Mouse (Mus musculus) brown adipose tissue, adult 24 weeks (tissue): ENCODE data around the gene Slc43a2. TPM values are rescaled to one million over a fixed set of nuclear protein-coding genes. Genes with fewer than 3 reads are reported as not detected.

ENCODE experiments used
- H3K27ac ChIP-seq: fragments of 200-500 bp; replicated peaks from 2 replicates; pipeline ENCODE4 v1.5.1; 2012; ENCODE audit warnings: low read depth, mild to moderate bottlenecking, low read length
- H3K4me1 ChIP-seq: fragments of 200-500 bp; 2 replicates; pipeline ENCODE4 v1.6.1; 2012; ENCODE audit warnings: low read length, mixed read lengths; ENCODE audit not compliant: control insufficient read depth, insufficient read depth, insufficient read length
- H3K4me3 ChIP-seq: fragments of 200-500 bp; 2 replicates; pipeline ENCODE4 v1.5.1; 2012; ENCODE audit warnings: low read depth, mild to moderate bottlenecking, low read length, moderate library complexity; ENCODE audit not compliant: insufficient read depth
- polyA plus RNA-seq: library from polyadenylated mRNA; stranded (reverse); fragments of >200 nt; gene quantifications from 2 replicates; pipeline ENCODE4 v1.2.4, GENCODE M21; 2012; ENCODE audit not compliant: missing spikeins, insufficient read depth, insufficient read length

Slc43a2 gene
- polyA plus RNA-seq, 1 experiment: 13.4 TPM

DNA sequence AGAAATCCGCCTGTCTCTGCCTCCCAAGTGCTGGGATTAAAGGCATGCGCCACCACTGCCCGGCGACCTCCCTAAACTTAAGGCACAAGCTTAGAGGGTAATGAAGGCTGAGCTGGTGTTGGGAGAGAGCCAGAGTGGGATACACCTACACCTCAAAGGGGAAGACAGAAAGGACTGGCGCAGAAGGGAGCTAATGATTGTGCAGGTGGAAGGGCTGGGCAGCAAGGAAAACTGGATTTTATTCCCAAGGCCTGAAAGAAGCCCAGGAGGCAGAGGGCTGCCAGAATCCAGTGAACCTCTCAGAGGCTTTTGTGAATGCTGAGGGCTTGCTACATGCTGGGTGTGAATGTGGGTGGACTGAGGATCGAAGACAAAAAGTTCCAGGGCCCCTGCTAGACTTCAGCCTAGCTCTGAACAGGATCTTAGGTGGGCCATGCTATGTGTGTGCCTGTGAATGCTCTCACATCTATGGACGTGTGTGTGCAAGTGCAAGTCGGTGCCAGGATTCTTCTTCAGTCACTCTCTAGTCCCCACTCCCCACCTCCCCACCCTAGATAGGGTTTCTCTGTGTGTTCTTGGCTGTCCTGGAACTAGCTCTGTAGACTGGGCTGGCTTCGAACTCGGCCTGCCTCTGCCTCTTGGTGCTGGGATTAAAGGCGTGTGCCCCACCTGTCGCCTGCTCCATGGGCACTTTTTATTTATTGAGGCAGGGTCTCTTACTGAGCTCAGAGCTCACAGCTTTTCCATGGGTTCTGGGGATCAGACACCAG, 4.9 kb downstream of the Slc43a2 start:
- Histone ChIP-seq H3K4me3 (no peak overlapping the region), H3K4me1 (peaks cover 49% of the 10 kb centered on the region), H3K27ac (peak overlapping the region; percentile 88)

DNA sequence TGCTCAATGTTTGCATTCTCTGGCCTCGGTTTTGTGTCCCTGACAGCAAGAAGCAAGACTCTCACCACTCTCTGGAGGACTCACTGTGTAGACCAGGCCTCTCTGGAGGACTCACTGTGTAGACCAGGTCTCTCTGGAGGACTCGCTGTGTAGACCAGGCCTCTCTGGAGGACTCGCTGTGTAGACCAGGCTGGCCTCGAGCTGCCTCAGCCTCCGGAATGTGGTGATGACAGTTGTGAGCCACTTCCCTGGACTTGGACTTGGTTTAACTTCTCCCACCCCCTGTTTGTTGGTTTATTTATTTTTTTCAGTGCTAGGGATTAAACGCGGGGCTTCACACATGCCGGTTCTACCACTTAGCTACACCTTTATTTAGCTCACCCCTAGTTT, 5.5 kb downstream of the Slc43a2 start:
- peak overlapping the region; percentile 88 for H3K27ac ChIP-seq
- no peak overlapping the region for H3K4me3 ChIP-seq
- peaks cover 49% of the 10 kb centered on the region for H3K4me1 ChIP-seq

DNA sequence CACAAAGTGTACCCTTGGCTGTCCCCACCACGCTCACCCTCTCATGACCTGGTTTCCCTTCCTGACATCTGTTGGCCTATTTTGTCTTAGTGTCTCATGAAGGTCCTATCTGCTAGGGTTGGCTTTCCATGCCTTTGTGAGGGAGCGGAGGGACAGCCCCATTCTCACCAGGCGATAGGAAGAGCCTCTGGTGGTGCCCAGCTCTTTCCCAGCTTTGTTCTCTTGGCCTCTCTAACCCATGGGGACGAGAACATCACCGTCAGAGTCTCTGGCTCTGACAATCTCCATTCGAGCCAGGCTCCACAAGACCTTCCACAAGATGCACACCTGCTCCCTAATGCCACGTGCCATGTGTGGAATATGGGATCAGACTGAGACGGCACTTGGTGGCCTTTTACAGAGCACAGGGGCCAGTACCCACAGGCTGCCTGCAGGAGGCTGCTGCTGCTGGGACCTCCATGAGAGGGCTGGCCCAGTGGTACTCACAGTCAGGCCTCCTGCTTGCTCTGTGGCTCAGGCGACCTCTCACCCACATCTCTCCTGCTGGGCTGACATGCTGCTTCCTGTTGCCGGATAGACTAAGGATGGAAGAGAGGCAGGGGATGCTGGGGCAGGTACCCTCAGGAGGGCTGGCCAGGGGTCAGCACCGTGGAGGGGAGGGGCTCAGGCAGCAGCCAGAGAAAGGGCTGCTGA, 6.1 kb downstream of the Slc43a2 start:
- Histone ChIP-seq H3K4me3 (no peak overlapping the region), H3K27ac (peak overlapping the region; percentile 88), H3K4me1 (peaks cover 49% of the 10 kb centered on the region)

GRCm38 (mm10) chr11:75538184-75538969, 6.9 kb downstream of the Slc43a2 start:
- no peak overlapping the region for H3K4me3 ChIP-seq
- H3K27ac ChIP-seq: peak overlapping the region; percentile 88
- peaks cover 46% of the 10 kb centered on the region for H3K4me1 ChIP-seq

- Histone ChIP-seq H3K27ac (peak overlapping the region; percentile 88), H3K4me3 (no peak overlapping the region)
These were observed 7.4 kb downstream of the Slc43a2 start for GRCm38 (mm10) chr11:75538970-75539299.

DNA sequence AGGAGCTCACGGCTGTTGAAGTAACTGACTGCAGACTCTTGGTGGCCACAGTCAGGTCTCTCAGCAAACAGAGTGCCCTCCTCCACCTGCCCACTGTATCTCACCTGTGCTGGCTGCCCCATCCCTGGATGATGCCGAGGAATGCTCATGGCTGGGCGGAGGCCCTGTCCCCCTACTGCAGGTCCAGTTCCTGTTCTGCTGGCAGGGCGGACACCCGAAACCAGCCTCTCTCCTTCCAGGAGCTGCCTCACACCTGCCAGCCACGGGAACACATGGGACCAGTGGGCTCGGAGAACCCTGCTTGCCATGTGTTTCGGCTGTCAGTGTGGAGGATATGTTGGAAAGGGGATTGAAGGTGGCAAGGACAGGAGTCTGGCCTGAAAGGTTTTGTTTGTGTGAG, 8.7 kb downstream of the Slc43a2 start:
- Histone ChIP-seq H3K4me1 (peaks cover 38% of the 10 kb centered on the region), H3K27ac (no peak overlapping the region), H3K4me3 (no peak overlapping the region)

More at GRCm38 (mm10) chr11:75538970-75539299, 7.4 kb downstream of the Slc43a2 start:
- H3K4me1 ChIP-seq: peaks cover 46% of the 10 kb centered on the region

- Histone ChIP-seq H3K4me3 (no peak overlapping the region), H3K4me1 (peaks cover 33% of the 10 kb centered on the region), H3K27ac (0 out of 2 replicates have a peak overlapping the region, but pooled peaks have one; percentile 19)
These were observed 9.5 kb downstream of the Slc43a2 start for GRCm38 (mm10) chr11:75540710-75541581.

DNA sequence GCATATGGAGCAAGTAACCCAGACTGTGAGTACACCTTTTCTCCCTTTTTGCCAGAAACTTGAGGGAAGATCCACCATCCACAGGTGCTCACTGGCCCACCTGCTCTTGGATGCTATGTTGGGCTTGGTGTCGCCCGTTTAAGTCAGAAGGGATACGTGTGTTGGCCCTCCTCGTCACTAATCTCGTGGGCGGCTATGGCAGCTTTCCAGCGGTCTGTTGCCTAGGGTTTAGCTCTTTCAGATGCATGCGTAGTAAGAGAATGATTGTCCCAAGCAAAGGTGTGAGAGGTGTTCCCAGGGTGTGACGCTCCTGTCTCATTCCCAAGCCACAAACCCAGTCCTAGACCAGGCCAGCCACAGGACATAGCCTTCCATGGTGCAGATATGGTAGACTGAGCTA, 13.2 kb downstream of the Slc43a2 start:
- H3K4me3 ChIP-seq: no peak overlapping the region
- H3K4me1 ChIP-seq: peaks cover 11% of the 10 kb centered on the region
- H3K27ac ChIP-seq: no peak overlapping the region

GRCm38 (mm10) chr11:75546057-75546456, 14.6 kb downstream of the Slc43a2 start:
- H3K27ac ChIP-seq: no peak overlapping the region
- H3K4me1 ChIP-seq: peaks cover 9% of the 10 kb centered on the region
- no peak overlapping the region for H3K4me3 ChIP-seq

DNA sequence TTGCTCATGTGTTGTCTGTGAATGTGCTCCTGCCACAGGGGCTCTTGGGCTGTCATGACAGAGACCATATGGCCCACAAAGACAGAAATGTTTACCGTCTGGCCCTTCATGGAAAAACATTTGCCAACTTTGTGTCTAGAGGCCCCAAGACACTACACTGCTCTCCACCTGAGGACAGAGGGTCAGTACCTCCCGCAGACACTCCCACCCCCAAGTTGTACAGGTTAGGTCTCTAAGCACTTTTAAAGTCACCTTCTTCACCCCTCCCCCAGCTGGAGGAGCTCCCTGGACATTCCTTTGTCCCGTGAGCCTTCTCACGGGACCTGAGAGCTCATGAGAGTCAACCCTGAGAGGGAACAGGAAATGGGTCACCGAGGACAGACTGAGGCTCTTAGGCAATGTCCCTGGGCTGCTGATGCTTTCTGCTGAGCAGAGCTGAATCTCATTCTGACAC, 18.2 kb downstream of the Slc43a2 start:
- Histone ChIP-seq H3K27ac (peak overlapping the region; percentile 60), H3K4me1 (peaks cover 11% of the 10 kb centered on the region), H3K4me3 (no peak overlapping the region)

DNA sequence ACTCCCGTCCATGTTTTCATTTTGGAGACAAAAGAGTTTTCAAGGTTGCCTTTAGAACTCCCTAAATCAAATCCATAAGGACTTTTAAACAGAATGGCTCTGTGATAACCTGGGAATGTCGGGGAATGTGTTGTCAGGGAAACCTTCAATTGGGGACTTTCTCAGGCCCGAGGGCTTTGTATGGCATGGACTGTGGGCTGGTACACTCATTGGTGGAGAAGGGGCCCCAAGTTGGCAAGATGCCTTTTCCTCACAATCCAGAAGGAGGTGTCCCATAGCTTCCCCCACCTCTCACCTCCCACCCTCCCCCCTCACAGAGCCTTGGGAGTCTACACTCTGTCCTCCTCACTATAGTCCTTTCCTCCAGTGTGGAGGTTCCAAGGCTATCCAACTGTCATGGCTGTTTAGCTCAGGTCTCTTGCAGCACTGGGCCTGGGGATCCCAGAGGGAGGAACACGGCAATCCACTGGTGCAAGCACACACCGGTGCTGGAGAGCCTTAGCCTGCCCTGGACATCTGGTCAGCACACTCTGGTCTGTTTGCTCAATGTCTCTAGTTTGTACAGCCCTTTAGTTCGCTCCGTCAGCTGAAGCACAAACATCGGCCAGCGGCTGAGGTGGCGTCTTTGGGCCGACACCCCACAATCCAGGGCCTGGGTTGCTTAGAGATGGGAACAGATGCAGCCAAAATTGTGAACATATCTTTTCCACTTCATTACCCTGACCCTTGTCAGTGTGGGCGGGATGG, 18.9 kb downstream of the Slc43a2 start:
- Histone ChIP-seq H3K4me3 (no peak overlapping the region), H3K27ac (peak overlapping the region; percentile 54), H3K4me1 (peaks cover 11% of the 10 kb centered on the region)

GRCm38 (mm10) chr11:75551321-75551720, 19.8 kb downstream of the Slc43a2 start:
- H3K4me1 ChIP-seq: peaks cover 11% of the 10 kb centered on the region
- no peak overlapping the region for H3K4me3 ChIP-seq
- peak overlapping the region; percentile 28; the same call in 1 of the 2 replicates for H3K27ac ChIP-seq

DNA sequence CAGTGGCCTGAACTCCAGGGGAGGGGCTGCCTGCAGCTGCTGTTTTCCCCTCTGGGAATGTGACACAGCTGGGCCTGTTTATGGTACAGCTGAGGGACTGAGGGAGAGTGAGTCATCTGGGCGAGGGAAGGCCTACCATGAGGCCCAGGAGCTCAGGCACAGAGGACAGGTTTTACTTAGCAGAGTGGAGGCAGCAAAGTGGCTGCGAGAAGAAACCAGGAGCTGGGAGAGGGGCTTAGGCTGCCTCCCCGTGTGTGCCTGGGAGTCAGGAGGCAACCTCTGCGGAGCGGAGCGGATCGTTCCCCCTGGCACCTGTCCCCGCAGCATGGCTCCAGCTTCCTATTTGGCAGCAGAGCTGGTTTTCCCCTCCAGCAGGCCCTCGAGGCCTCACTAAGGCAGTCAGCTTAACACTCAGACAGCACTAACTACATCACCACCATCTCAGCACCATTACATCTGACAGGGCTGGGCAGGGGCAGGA, 20.5 kb downstream of the Slc43a2 start:
- H3K4me1 ChIP-seq: peaks cover 11% of the 10 kb centered on the region
- peak overlapping the region; percentile 28 for H3K27ac ChIP-seq
- no peak overlapping the region for H3K4me3 ChIP-seq
